Comparison of ENCODE assay signal across 23 mouse cellular contexts in genomic region chr5:20330025-20330424, GRCm38 (mm10).
A peak's percentile ranks its signal among the peaks of the same experiment; 100 is the strongest.
DNase-seq lines count a peak whose midpoint lies in the region; ATAC-seq lines count a peak whose summit lies in the region.
"Had no signal": no experiment of that assay in that cellular context is flagged by ENCODE, and none has a peak within 500 bp of the region (broad histone marks: within the 10 kb centered on the region; RNA-seq: fewer than 3 reads in every experiment).

No protein-coding gene starts in this region.

- WGBS in forebrain, embryonic 14.5 days: 86% methylated on average over 3 of the region's 3 CpGs
- 83% methylated on average over 3 of the region's 3 CpGs for WGBS in forebrain, embryonic 12.5 days
- WGBS in midbrain, embryonic 11.5 days: 85% methylated on average over 3 of the region's 3 CpGs
- WGBS in midbrain, embryonic 10.5 days: 87% methylated on average over 3 of the region's 3 CpGs

- no peak overlapping the region for H3K4me3 ChIP-seq in forebrain, embryonic 14.5 days (ENCODE audit: low read depth, low read length)
- no peak overlapping the region for H3K4me3 ChIP-seq in forebrain, embryonic 12.5 days (replicated peaks)
- H3K4me3 ChIP-seq in midbrain, embryonic 11.5 days (ENCODE audit: low read depth, low read length): no peak overlapping the region
- no peak overlapping the region for H3K4me3 ChIP-seq in midbrain, embryonic 10.5 days
- H3K4me3 ChIP-seq: embryonic facial prominence, embryonic 15.5 days; heart, embryonic 13.5 days; kidney, embryonic 15.5 days; megakaryocyte, embryonic 14.5 days; neural tube, embryonic 15.5 days had no signal

- no peak overlapping the region for H3K4me2 ChIP-seq in forebrain, embryonic 14.5 days (ENCODE audit: low read length)
- H3K4me2 ChIP-seq in forebrain, embryonic 12.5 days: no peak overlapping the region
- H3K4me2 ChIP-seq in midbrain, embryonic 11.5 days: no peak overlapping the region
- H3K4me2 ChIP-seq: embryonic facial prominence, embryonic 15.5 days; heart, embryonic 13.5 days; kidney, embryonic 15.5 days; neural tube, embryonic 15.5 days had no signal

- no peak overlapping the region for H3K9ac ChIP-seq in forebrain, embryonic 14.5 days (ENCODE audit: low read length)
- H3K9ac ChIP-seq in forebrain, embryonic 12.5 days: no peak overlapping the region
- H3K9ac ChIP-seq in midbrain, embryonic 11.5 days (ENCODE audit: low read length): no peak overlapping the region
- H3K9ac ChIP-seq: embryonic facial prominence, embryonic 15.5 days; heart, embryonic 13.5 days; kidney, embryonic 15.5 days; neural tube, embryonic 15.5 days had no signal

- peak; percentile 22 for DNase-seq in forebrain, embryonic 14.5 days (ENCODE audit: low spot score)
- peak; percentile 51 for DNase-seq in midbrain, embryonic 11.5 days (ENCODE audit: low spot score, missing footprints)
- DNase-seq in midbrain, embryonic 10.5 days (ENCODE audit: low spot score): no peak
- DNase-seq in cerebellum, adult 9-11 months: peak; percentile 77
- DNase-seq in testis, postnatal 10 days (ENCODE audit: low spot score): no peak
- no peak for DNase-seq in ovary, adult 18-20 months (ENCODE audit: low spot score)
- DNase-seq: adrenal gland, postnatal 36 days; heart, postnatal 36 days; kidney, postnatal 4 days; liver; lung, postnatal 10 days; right cerebral cortex, postnatal 14 days; spleen, adult 18-20 months; thymus, postnatal 36 days had no signal

- no peak overlapping the region for H3K27ac ChIP-seq in forebrain, embryonic 14.5 days (ENCODE audit: low read depth, low read length)
- no peak overlapping the region for H3K27ac ChIP-seq in forebrain, embryonic 12.5 days
- no peak overlapping the region for H3K27ac ChIP-seq in midbrain, embryonic 11.5 days (ENCODE audit: low read depth, low read length)
- H3K27ac ChIP-seq in midbrain, embryonic 10.5 days (replicated peaks): no peak overlapping the region
- H3K27ac ChIP-seq: embryonic facial prominence, embryonic 15.5 days; heart, embryonic 13.5 days; kidney, embryonic 15.5 days; neural tube, embryonic 15.5 days had no signal

- no peaks in the 10 kb centered on the region for H3K36me3 ChIP-seq in forebrain, embryonic 14.5 days (ENCODE audit: control insufficient read depth, insufficient read depth, low read length)
- H3K36me3 ChIP-seq in forebrain, embryonic 12.5 days (replicated peaks): no peaks in the 10 kb centered on the region
- no peaks in the 10 kb centered on the region for H3K36me3 ChIP-seq in midbrain, embryonic 11.5 days (ENCODE audit: control insufficient read depth, insufficient read depth, low read length)
- H3K36me3 ChIP-seq in midbrain, embryonic 10.5 days: no peaks in the 10 kb centered on the region
- H3K36me3 ChIP-seq: embryonic facial prominence, embryonic 15.5 days; heart, embryonic 13.5 days; kidney, embryonic 15.5 days; neural tube, embryonic 15.5 days had no signal

- H3K9me3 ChIP-seq in forebrain, embryonic 14.5 days (replicated peaks; ENCODE audit: control insufficient read depth, low read length): no peaks in the 10 kb centered on the region
- no peaks in the 10 kb centered on the region for H3K9me3 ChIP-seq in forebrain, embryonic 12.5 days
- no peaks in the 10 kb centered on the region for H3K9me3 ChIP-seq in midbrain, embryonic 11.5 days (ENCODE audit: control insufficient read depth, low read length)
- H3K9me3 ChIP-seq in midbrain, embryonic 10.5 days (replicated peaks): no peaks in the 10 kb centered on the region
- H3K9me3 ChIP-seq: embryonic facial prominence, embryonic 15.5 days; heart, embryonic 13.5 days; kidney, embryonic 15.5 days; megakaryocyte, embryonic 14.5 days; neural tube, embryonic 15.5 days had no signal

- no peak; the same call in 1 of the 2 replicates for ATAC-seq in forebrain, embryonic 14.5 days
- ATAC-seq in forebrain, embryonic 12.5 days (ENCODE audit: low FRiP score): no peak
- no peak for ATAC-seq in midbrain, embryonic 11.5 days (ENCODE audit: low FRiP score)
- ATAC-seq: hindbrain, embryonic 16.5 days; intestine, postnatal 0 days; midbrain, embryonic 16.5 days had no signal

- no peaks in the 10 kb centered on the region for H3K4me1 ChIP-seq in forebrain, embryonic 14.5 days (ENCODE audit: control insufficient read depth, insufficient read depth, low read length)
- no peaks in the 10 kb centered on the region for H3K4me1 ChIP-seq in forebrain, embryonic 12.5 days
- H3K4me1 ChIP-seq in midbrain, embryonic 11.5 days (ENCODE audit: control insufficient read depth, insufficient read depth, low read length): no peaks in the 10 kb centered on the region
- H3K4me1 ChIP-seq in midbrain, embryonic 10.5 days: no peaks in the 10 kb centered on the region
- H3K4me1 ChIP-seq: embryonic facial prominence, embryonic 15.5 days; heart, embryonic 13.5 days; kidney, embryonic 15.5 days; megakaryocyte, embryonic 14.5 days had no signal

- no peaks in the 10 kb centered on the region for H3K27me3 ChIP-seq in forebrain, embryonic 14.5 days (replicated peaks; ENCODE audit: control insufficient read depth, insufficient read depth, low read length)
- H3K27me3 ChIP-seq in forebrain, embryonic 12.5 days: no peaks in the 10 kb centered on the region
- H3K27me3 ChIP-seq in midbrain, embryonic 11.5 days (ENCODE audit: control insufficient read depth, insufficient read depth, low read length): no peaks in the 10 kb centered on the region
- no peaks in the 10 kb centered on the region for H3K27me3 ChIP-seq in midbrain, embryonic 10.5 days (ENCODE audit: low read depth, poor library complexity, severe bottlenecking)
- H3K27me3 ChIP-seq: embryonic facial prominence, embryonic 15.5 days; heart, embryonic 13.5 days; kidney, embryonic 15.5 days; megakaryocyte, embryonic 14.5 days; neural tube, embryonic 15.5 days had no signal

Comparison
In these comparisons a context has a peak if more than half of its experiments do, and no peak if none do; other contexts are left out.
1. DNase-seq: peak in forebrain, embryonic 14.5 days (single experiment), midbrain, embryonic 11.5 days (single experiment) and cerebellum, adult 9-11 months (single experiment); none in midbrain, embryonic 10.5 days (single experiment), testis, postnatal 10 days (single experiment) and ovary, adult 18-20 months (single experiment).